Mouse (Mus musculus) cerebellum, adult 11-12 months (tissue): ENCODE data around the gene Cdk6.
"Not testable (repeated sequence)": the region's sequence is repeated elsewhere in the genome, so short reads cannot be mapped to it uniquely, and the experiment has no call there.

ENCODE experiments used
- DNase-seq: peaks from one replicate; pipeline ENCODE4 v3.0.0; 2022

Gene Cdk6

GRCm38 (mm10) chr5:3341111-3341911 is at the start of gene Cdk6:
Gene Cdk6 (plus strand): TSS chr5:3341485.
- peak; percentile 4 for DNase-seq

DNA sequence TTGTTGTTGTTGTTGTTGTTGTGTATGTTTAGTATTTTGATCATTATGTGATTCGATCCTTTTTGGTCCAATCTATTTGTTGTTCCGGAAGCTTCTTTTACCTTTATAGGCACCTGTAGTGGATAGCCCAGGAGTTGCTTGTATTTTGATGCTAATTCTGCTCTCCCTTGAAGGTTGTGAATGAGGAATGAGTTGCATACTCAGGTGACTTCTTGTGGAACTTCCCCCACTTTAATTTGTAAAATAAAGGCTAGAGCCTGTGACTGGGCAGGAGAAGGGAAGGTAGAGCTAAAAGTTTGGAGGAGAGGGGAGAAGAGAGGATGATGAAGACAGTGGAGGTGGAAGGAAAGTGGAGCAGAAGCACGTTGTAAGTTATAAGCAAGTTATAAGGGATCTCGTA is 47.6 kb upstream of the Cdk6 start:
- DNase-seq, result no peak

GRCm38 (mm10) chr5:3300801-3301457 is 40.4 kb upstream of the Cdk6 start:
- DNase-seq, result no peak

- no peak for DNase-seq
These were observed 39.8 kb upstream of the Cdk6 start for GRCm38 (mm10) chr5:3301535-3301934.

GRCm38 (mm10) chr5:3303876-3304275 is 37.4 kb upstream of the Cdk6 start:
- no peak for DNase-seq

DNA sequence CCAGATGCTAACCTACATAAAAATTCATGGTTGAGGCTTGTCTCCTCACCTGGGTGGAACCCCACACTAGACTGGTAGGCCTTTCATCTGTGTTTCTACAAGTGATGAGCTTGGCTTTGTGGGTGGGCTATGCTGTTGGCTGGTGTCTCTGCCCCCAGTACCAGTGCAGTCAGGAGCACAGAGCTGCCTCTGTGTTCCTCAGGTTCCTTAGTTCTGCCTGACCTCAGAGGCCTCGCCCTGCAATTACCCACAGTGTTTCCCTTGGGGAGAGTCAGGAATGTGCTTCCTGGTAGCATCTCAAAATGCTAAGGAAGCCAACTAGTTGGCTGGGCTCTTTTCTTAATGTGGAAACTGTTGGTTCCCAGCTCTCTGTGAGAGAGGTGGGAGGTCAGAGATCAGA is 35.1 kb upstream of the Cdk6 start:
- no peak for DNase-seq

- no peak for DNase-seq
These were observed 32.2 kb upstream of the Cdk6 start for GRCm38 (mm10) chr5:3309122-3309521.

DNA sequence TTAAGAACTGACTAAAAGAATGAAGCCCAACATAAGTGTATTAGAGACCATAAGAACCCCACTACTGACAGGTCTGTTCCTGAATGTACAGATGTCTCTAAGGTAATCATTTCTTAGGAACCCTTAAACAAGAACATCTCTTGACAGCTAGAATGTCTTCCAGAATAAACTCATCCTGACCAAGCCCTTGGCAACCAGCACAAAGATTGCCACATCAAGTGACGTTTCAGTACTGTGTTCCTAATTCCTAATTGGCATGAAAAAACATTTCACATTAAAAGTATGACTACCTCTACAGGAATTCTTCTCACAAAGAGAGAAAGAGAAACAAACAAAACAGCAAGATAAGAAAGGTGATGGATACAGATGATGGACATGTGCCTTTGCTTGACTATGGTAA is 31.7 kb upstream of the Cdk6 start:
- DNase-seq, result no peak

- DNase-seq, result not testable (repeated sequence)
These were observed 30.1 kb upstream of the Cdk6 start for GRCm38 (mm10) chr5:3311156-3311555.

DNA sequence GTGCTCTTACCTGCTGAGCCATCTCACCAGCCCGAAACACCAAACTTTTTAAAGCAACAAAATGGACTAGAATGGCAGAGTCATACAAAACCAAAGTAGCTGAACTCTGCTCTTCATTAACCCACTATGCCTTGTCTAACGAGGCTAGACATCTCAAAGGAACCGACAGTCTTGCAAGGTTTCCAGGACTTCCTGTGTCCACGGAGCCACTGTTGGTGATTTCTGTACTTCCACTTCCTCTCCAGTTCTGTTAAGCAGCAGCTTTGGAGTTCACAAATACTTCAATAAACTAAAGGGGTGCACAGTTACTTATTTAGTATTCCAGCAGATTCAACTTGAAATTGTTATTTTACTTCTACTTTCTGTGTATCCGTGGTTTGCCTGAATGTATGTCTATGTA is 23.6 kb upstream of the Cdk6 start:
- DNase-seq, result not testable (repeated sequence)

DNA sequence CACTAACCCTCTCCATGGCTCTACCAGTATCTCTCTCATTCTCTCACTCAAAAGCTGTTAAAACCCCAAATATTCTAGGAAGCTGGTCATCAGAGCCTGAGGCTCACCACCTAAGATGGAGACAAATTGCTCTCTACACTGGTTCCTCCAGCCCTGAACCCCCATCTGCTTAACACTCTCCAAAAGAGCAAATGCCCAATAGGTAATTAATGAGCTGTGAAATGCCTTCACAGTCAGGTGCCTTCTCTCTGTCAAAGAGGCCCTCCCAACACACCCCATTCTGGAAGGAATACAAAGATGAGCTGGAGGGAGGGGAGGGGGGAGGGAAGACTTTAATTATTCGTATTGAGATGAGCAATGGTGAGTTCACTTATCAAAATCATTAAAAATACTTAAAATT is 21.1 kb upstream of the Cdk6 start:
- DNase-seq, result no peak

DNA sequence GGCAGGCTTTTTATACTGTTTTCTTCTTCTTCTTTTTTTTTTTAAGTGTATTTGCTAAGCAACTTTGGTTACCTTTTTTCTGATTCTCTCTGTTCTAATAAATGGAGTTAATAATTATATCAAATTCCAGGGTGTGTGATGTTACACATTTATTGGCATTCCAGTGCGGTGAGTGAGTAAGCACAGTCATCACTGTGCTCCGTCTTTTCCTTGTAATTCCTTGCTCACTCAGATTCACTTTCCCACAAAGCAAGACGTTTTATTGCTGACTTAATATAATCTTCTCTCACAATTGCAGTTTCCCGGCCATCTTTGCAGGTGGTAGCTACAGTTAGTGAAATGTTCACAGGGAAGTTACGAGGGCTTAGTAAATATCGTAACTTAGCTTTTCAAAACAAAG is 19.2 kb upstream of the Cdk6 start:
- no peak for DNase-seq

GRCm38 (mm10) chr5:3324116-3324515 is 17.2 kb upstream of the Cdk6 start:
- DNase-seq, result no peak

DNA sequence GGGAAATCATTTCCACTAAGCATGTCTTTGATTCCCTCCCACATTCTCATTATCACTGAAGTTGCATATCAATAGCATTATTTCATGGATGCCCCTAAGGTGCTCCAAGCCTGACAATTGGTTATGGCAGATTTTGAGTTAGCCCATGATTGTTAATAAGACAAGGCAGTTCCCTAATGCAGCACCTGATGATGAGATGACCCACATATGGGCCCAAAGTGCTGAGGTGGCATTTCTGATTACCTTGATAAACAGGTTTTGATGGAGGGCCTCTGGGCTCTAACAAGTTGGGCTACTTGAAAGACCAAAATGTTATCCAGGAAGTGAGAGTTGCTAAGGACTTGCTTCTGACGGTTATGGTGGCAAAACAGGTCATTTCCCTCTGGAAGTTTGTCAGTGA is 11.9 kb upstream of the Cdk6 start:
- no peak for DNase-seq

DNA sequence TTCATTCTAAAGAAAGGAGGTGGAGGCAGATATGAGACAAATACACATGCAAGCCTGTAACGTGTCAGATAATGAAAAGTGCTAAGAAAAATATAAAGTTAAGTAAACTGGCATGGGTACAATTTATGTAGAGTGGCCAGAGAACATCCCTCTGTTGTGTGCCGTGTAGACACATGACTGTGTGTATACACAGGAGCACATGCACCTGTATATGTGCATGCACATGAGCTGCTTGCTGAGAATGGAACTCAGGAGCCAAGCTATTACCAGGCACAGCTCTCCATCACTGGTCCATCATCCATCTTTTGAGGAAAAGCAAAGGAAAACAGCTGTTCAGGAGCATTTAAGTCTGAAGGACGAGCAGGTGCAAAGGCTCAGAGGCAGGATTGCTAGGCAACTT is 10.4 kb upstream of the Cdk6 start:
- DNase-seq, result no peak

GRCm38 (mm10) chr5:3333019-3333418 is 8.3 kb upstream of the Cdk6 start:
- not testable (repeated sequence) for DNase-seq

- not testable (repeated sequence) for DNase-seq
These were observed 786 bp upstream of the Cdk6 start for GRCm38 (mm10) chr5:3340340-3341058.

- no peak for DNase-seq
These were observed 866 bp downstream of the Cdk6 start for GRCm38 (mm10) chr5:3341931-3342770.

- peak; percentile 4 for DNase-seq
These were observed 1.7 kb downstream of the Cdk6 start for GRCm38 (mm10) chr5:3342771-3343565.

DNA sequence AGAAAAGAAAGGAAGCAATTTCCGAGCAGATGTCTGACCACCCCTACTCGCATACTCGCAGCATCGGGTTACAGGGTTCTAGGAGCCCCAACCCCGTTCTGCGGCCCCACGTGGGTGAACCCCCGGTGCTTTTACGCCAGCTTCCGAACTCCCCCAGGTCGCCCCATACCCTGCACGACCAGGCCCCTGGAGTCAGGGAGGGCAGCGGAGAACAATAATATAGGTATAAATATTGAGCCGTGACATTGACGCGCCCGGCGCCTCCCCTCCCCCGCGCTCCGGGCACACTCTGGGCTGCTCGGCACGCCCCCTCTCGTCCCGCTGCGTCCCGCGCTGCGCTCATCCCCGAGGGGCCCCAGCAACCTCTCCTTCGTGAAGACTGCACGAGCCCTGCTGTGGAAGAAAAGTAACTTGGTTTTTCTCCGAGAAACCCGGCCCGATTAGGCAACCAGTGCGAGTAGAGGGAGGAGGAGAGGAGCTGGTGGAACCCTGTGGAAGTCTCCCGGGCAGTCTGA is 2.3 kb downstream of the Cdk6 start:
- DNase-seq, result no peak

DNA sequence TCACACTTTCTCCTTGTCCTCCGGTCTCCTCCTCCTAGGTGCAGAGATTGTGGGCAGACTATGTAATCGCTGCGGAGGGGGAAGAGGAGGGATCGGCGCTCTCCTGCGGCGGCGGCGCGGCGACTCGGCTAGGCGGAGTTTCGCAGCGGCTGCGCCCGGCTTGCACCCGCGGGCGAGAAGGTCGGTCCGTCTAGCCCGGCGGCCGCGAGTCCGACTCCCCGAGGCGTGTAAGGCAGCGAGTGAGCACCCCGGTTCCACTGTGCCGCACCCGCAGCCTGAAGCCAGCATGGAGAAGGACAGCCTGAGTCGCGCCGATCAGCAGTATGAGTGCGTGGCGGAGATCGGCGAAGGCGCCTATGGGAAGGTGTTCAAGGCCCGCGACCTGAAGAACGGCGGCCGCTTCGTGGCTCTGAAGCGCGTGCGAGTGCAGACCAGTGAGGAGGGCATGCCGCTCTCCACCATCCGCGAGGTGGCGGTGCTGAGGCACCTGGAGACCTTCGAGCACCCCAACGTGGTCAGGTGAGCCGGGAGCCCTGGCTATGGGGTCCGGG is 2.9 kb downstream of the Cdk6 start:
- peak; percentile 21 for DNase-seq
